ENCODE assay signal across 9 mouse cellular contexts in genomic region chr2:130851363-130852246, GRCm38 (mm10).
"Had no signal": no experiment of that assay in that cellular context is flagged by ENCODE, and none has a peak within 500 bp of the region (broad histone marks: within the 10 kb centered on the region; RNA-seq: fewer than 3 reads in every experiment).

No protein-coding gene starts in this region.

- H3K4me3 ChIP-seq: limb, embryonic 13.5 days; midbrain, embryonic 12.5 days had no signal

- H3K36me3 ChIP-seq: limb, embryonic 13.5 days; midbrain, embryonic 12.5 days had no signal

- DNase-seq: kidney, adult 18-20 months; kidney, postnatal 36 days; lung, adult 18-20 months; right cerebral cortex, postnatal 14 days; thymus, adult 18-20 months; thymus, postnatal 14 days had no signal

- H3K27ac ChIP-seq: limb, embryonic 13.5 days; liver, embryonic 14.5 days; midbrain, embryonic 12.5 days had no signal

- H3K9me3 ChIP-seq: limb, embryonic 13.5 days; midbrain, embryonic 12.5 days had no signal

- H3K9ac ChIP-seq: limb, embryonic 13.5 days; liver, embryonic 14.5 days; midbrain, embryonic 12.5 days had no signal

- H3K4me1 ChIP-seq: midbrain, embryonic 12.5 days had no signal

- H3K4me2 ChIP-seq: limb, embryonic 13.5 days; midbrain, embryonic 12.5 days had no signal

- H3K27me3 ChIP-seq: limb, embryonic 13.5 days; midbrain, embryonic 12.5 days had no signal
